Mouse (Mus musculus) spleen, adult 2 months (tissue): ENCODE data around the gene Tm4sf5. TPM values are rescaled to one million over a fixed set of nuclear protein-coding genes. Genes with fewer than 3 reads are reported as not detected.

Source experiments
- DNase-seq, 2 experiments: peaks; one replicate each; pipeline versions ENCODE4 v3.0.0 to v3.0.0-alpha.2; 2012 to 2021; ENCODE audit warnings: low spot score in 2 of 2, low read depth in 1 of 2
- H3K27ac ChIP-seq: fragments of 200-500 bp; 2 replicates; pipeline ENCODE4 v1.5.1; 2012; ENCODE audit warnings: low read length, inconsistent platforms; ENCODE audit not compliant: insufficient read depth
- H3K27me3 ChIP-seq: fragments of 200-500 bp; 2 replicates; pipeline ENCODE4 v1.6.1; 2012; ENCODE audit warnings: mild to moderate bottlenecking, moderate library complexity, low read length, inconsistent platforms; ENCODE audit not compliant: control insufficient read depth, insufficient read depth
- H3K36me3 ChIP-seq: fragments of 200-500 bp; 2 replicates; pipeline ENCODE4 v1.6.1; 2012; ENCODE audit warnings: mild to moderate bottlenecking, low read length, inconsistent platforms; ENCODE audit not compliant: control insufficient read depth, insufficient read depth
- H3K4me1 ChIP-seq: fragments of 200-500 bp; 2 replicates; pipeline ENCODE4 v1.6.1; 2011; ENCODE audit warnings: inconsistent platforms; ENCODE audit not compliant: control insufficient read depth, insufficient read depth, insufficient read length
- H3K4me3 ChIP-seq: fragments of 200-500 bp; 2 replicates; pipeline ENCODE4 v1.5.1; 2011; ENCODE audit warnings: mild to moderate bottlenecking, inconsistent platforms; ENCODE audit not compliant: insufficient read depth, insufficient read length; ENCODE audit errors: extremely low read depth
- CTCF ChIP-seq: fragments of 200-500 bp; IDR thresholded peaks from 2 replicates; pipeline ENCODE4 v1.5.1; 2011; ENCODE audit warnings: mild to moderate bottlenecking, inconsistent platforms; ENCODE audit not compliant: insufficient read depth, insufficient read length, insufficient replicate concordance; ENCODE audit errors: extremely low read depth
- POLR2A ChIP-seq: fragments of 200-500 bp; IDR thresholded peaks from 2 replicates; pipeline ENCODE4 v1.6.1; 2011; ENCODE audit warnings: low read depth, low read length, inconsistent platforms
- WGBS: fragments of 180-500 bp; shearing (Covaris S2); methylation state at CpG from one replicate; pipeline ENCODE4 v1.1.7; 2018; 5-methylcytosine and 5-hydroxymethylcytosine counted together
- polyA plus RNA-seq: library from polyadenylated mRNA; depleted of rRNA; stranded (reverse); fragments of >200 nt; gene quantifications from 2 replicates; pipeline ENCODE4 v1.2.3, GENCODE M21; 2012; rRNA removed

Tm4sf5 gene
- polyA plus RNA-seq: 0.77 and 1.3 TPM in 2 replicates

- Histone ChIP-seq H3K27me3 (no peaks in the 10 kb centered on the region), H3K36me3 (no peaks in the 10 kb centered on the region), H3K27ac (no peak within 1 kb of the TSS), H3K4me1 (no peaks in the 10 kb centered on the region), H3K4me3 (no peak within 1 kb of the TSS)
- 52% methylated on average over 9 of the region's 9 CpGs for WGBS
- TF ChIP-seq POLR2A: no peak
- no peak for TF ChIP-seq CTCF
- no peak for DNase-seq
Measured at GRCm38 (mm10) chr11:70504970-70505369, at the start of gene Tm4sf5. TSS of gene Tm4sf5 (plus strand) at chr11:70505244.

GRCm38 (mm10) chr11:70458688-70459600 is 46.1 kb upstream of the Tm4sf5 start, which contains the start of gene Zmynd15:
TSS of gene Zmynd15 (plus strand) at chr11:70459433.
- H3K27ac ChIP-seq: peak within 1 kb of the TSS; percentile 70
- no peak for DNase-seq
- H3K27me3 ChIP-seq: peaks cover 8% of the 10 kb centered on the region
- peaks cover 2% of the 10 kb centered on the region; the same call in 1 of the 2 replicates for H3K4me1 ChIP-seq
- TF ChIP-seq CTCF: no peak
- WGBS: 23% methylated on average over 31 of the region's 32 CpGs
- H3K4me3 ChIP-seq: peak within 1 kb of the TSS; percentile 54
- H3K36me3 ChIP-seq: no peaks in the 10 kb centered on the region

GRCm38 (mm10) chr11:70459601-70460101 is 45.4 kb upstream of the Tm4sf5 start, which contains the start of gene Cxcl16:
TSS of gene Cxcl16 (minus strand) at chr11:70459984.
- Histone ChIP-seq H3K27ac (peak within 1 kb of the TSS; percentile 70), H3K4me3 (peak within 1 kb of the TSS; percentile 54), H3K27me3 (peaks cover 8% of the 10 kb centered on the region), H3K36me3 (no peaks in the 10 kb centered on the region), H3K4me1 (peaks cover 2% of the 10 kb centered on the region; the same call in 1 of the 2 replicates)
- 11% methylated on average over 30 of the region's 30 CpGs for WGBS
- TF ChIP-seq POLR2A (no peak), CTCF (no peak)
- no peak for DNase-seq

GRCm38 (mm10) chr11:70463970-70464369 is 41.1 kb upstream of the Tm4sf5 start:
- Histone ChIP-seq H3K36me3 (no peaks in the 10 kb centered on the region), H3K4me1 (peaks cover 2% of the 10 kb centered on the region; the same call in 1 of the 2 replicates), H3K4me3 (no peak overlapping the region), H3K27ac (no peak overlapping the region), H3K27me3 (peaks cover 8% of the 10 kb centered on the region)
- TF ChIP-seq POLR2A (no peak), CTCF (no peak)
- DNase-seq: no peak
- 91% methylated on average over 5 of the region's 5 CpGs for WGBS

GRCm38 (mm10) chr11:70465211-70465610 is 39.8 kb upstream of the Tm4sf5 start:
- Histone ChIP-seq H3K4me3 (no peak overlapping the region), H3K27me3 (peaks cover 2% of the 10 kb centered on the region; the same call in 1 of the 2 replicates), H3K27ac (no peak overlapping the region), H3K36me3 (no peaks in the 10 kb centered on the region), H3K4me1 (no peaks in the 10 kb centered on the region)
- no peak for TF ChIP-seq CTCF
- TF ChIP-seq POLR2A: no peak
- WGBS: 58% methylated on average over 16 of the region's 16 CpGs
- DNase-seq: no peak

GRCm38 (mm10) chr11:70465824-70466223 is 39.2 kb upstream of the Tm4sf5 start:
- H3K27me3 ChIP-seq: no peaks in the 10 kb centered on the region
- DNase-seq: no peak
- 74% methylated on average over 23 of the region's 23 CpGs for WGBS

More at GRCm38 (mm10) chr11:70465824-70466223, 39.2 kb upstream of the Tm4sf5 start:
- Histone ChIP-seq H3K4me3 (no peak overlapping the region), H3K27ac (no peak overlapping the region), H3K4me1 (no peaks in the 10 kb centered on the region), H3K36me3 (no peaks in the 10 kb centered on the region)
- TF ChIP-seq CTCF (no peak), POLR2A (no peak)
